In genomic region chr13:99764097-99764714, GRCm38 (mm10) we compare ENCODE assay signal across 11 mouse cellular contexts.
A peak's percentile ranks its signal among the peaks of the same experiment; 100 is the strongest.
DNase-seq lines count a peak whose midpoint lies in the region; ATAC-seq lines count a peak whose summit lies in the region.
"Had no signal": no experiment of that assay in that cellular context is flagged by ENCODE, and none has a peak within 500 bp of the region (broad histone marks: within the 10 kb centered on the region; RNA-seq: fewer than 3 reads in every experiment).

No protein-coding gene starts in this region.

- peaks cover 19% of the 10 kb centered on the region for H3K4me1 ChIP-seq in kidney, embryonic 15.5 days
- H3K4me1 ChIP-seq in embryonic facial prominence, embryonic 12.5 days, result peaks cover 37% of the 10 kb centered on the region; the same call in 1 of the 2 replicates
- peaks cover 10% of the 10 kb centered on the region for H3K4me1 ChIP-seq in hindbrain, embryonic 16.5 days (ENCODE audit: control insufficient read depth, insufficient read depth, low read depth, low read length)

- no peaks in the 10 kb centered on the region for H3K9me3 ChIP-seq in kidney, embryonic 15.5 days (replicated peaks)
- no peaks in the 10 kb centered on the region for H3K9me3 ChIP-seq in embryonic facial prominence, embryonic 12.5 days
- H3K9me3 ChIP-seq in hindbrain, embryonic 16.5 days (ENCODE audit: control insufficient read depth, low read length), result no peaks in the 10 kb centered on the region

- no peak for DNase-seq in kidney, postnatal 10 days
- DNase-seq in Muller cell, postnatal 12 days (ENCODE audit: inconsistent ontology term), result no peak
- no peak for DNase-seq in adrenal gland, postnatal 14 days
- DNase-seq: adrenal gland, adult 2 months; kidney, postnatal 14 days; lung, postnatal 10 days had no signal

- 0 out of 2 replicates have a peak, but pooled peaks have one; percentile 43 for ATAC-seq in kidney, embryonic 15.5 days (replicated peaks; ENCODE audit: low FRiP score)
- ATAC-seq in embryonic facial prominence, embryonic 12.5 days (ENCODE audit: insufficient number of reproducible peaks, insufficient read depth, low FRiP score, low TSS enrichment), result no peak; the same call in 1 of the 2 replicates
- ATAC-seq in hindbrain, embryonic 16.5 days, result no peak
- peak; percentile 61 for ATAC-seq in monocyte, adult 5-6 weeks (replicated peaks; ENCODE audit: insufficient number of reproducible peaks, low FRiP score, low TSS enrichment, poor library complexity, severe bottlenecking)
- ATAC-seq: Patski had no signal

- H3K9ac ChIP-seq in kidney, embryonic 15.5 days, result no peak overlapping the region
- H3K9ac ChIP-seq in embryonic facial prominence, embryonic 12.5 days, result no peak overlapping the region
- H3K9ac ChIP-seq in hindbrain, embryonic 16.5 days (ENCODE audit: low read depth, low read length), result no peak overlapping the region

- WGBS in kidney, embryonic 15.5 days, result 57% methylated on average over 6 of the region's 6 CpGs
- 60% methylated on average over 6 of the region's 6 CpGs for WGBS in embryonic facial prominence, embryonic 12.5 days
- WGBS in hindbrain, embryonic 16.5 days, result 48% methylated on average over 6 of the region's 6 CpGs

- H3K4me2 ChIP-seq in kidney, embryonic 15.5 days, result no peak overlapping the region
- H3K4me2 ChIP-seq in embryonic facial prominence, embryonic 12.5 days (replicated peaks), result no peak overlapping the region
- no peak overlapping the region for H3K4me2 ChIP-seq in hindbrain, embryonic 16.5 days (ENCODE audit: low read length)

- no peaks in the 10 kb centered on the region for H3K36me3 ChIP-seq in kidney, embryonic 15.5 days
- no peaks in the 10 kb centered on the region for H3K36me3 ChIP-seq in embryonic facial prominence, embryonic 12.5 days
- H3K36me3 ChIP-seq in hindbrain, embryonic 16.5 days (ENCODE audit: control insufficient read depth, insufficient read depth, low read length), result no peaks in the 10 kb centered on the region

- no peak overlapping the region for H3K27ac ChIP-seq in kidney, embryonic 15.5 days
- peak overlapping the region; percentile 24; the same call in 1 of the 2 replicates for H3K27ac ChIP-seq in embryonic facial prominence, embryonic 12.5 days
- H3K27ac ChIP-seq in hindbrain, embryonic 16.5 days (ENCODE audit: low read depth, low read length), result peak overlapping the region; percentile 50; the same call in 1 of the 2 replicates

- H3K27me3 ChIP-seq in kidney, embryonic 15.5 days, result no peaks in the 10 kb centered on the region
- no peaks in the 10 kb centered on the region for H3K27me3 ChIP-seq in embryonic facial prominence, embryonic 12.5 days
- H3K27me3 ChIP-seq in hindbrain, embryonic 16.5 days (replicated peaks; ENCODE audit: control insufficient read depth, insufficient read depth, low read length), result no peaks in the 10 kb centered on the region
- H3K27me3 ChIP-seq: Patski had no signal

- H3K4me3 ChIP-seq in kidney, embryonic 15.5 days (replicated peaks), result no peak overlapping the region
- no peak overlapping the region for H3K4me3 ChIP-seq in embryonic facial prominence, embryonic 12.5 days
- no peak overlapping the region for H3K4me3 ChIP-seq in hindbrain, embryonic 16.5 days (ENCODE audit: low read length)

Comparison
In these comparisons a context has a peak if more than half of its experiments do, and no peak if none do; other contexts are left out.
1. ATAC-seq: peak in kidney, embryonic 15.5 days (single experiment) and monocyte, adult 5-6 weeks (single experiment); none in embryonic facial prominence, embryonic 12.5 days (single experiment) and hindbrain, embryonic 16.5 days (single experiment).